Mouse (Mus musculus) adipocyte (in vitro differentiated cells): ENCODE measurements around the gene Alg14.

Experiments used
- DNase-seq: peaks from one replicate; pipeline ENCODE4 v3.0.0-alpha.2; 2016; ENCODE audit warnings: low spot score

Alg14 gene

GRCm38 (mm10) chr3:121291560-121292258 lies at the start of gene Alg14:
Alg14 (plus strand) TSS chr3:121291773.
- peak; percentile 99 for DNase-seq

- no peak for DNase-seq
Observed at GRCm38 (mm10) chr3:121242111-121242936, 49.2 kb upstream of the Alg14 start.

DNA sequence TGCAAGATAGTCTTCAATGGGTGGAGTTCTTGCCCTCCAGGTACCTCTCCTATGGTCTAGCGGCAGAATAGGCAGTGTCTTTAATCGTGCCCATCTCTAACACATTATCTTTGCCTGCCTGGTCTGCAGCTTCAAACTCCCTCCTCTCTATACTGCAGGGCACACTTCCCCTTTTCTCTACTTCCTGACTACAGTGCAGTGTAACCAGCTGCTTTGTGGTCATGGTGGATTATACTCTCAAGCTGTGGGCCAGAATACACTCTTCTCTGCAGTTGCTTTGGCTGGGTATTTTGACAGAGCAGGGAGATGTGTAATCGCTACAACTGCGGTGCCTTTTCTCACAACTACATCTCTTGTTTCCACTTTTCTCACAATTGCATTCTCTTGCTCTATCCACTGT lies 48.6 kb upstream of the Alg14 start:
- DNase-seq, result no peak

GRCm38 (mm10) chr3:121250048-121250447 lies 41.5 kb upstream of the Alg14 start:
- DNase-seq, result no peak

DNA sequence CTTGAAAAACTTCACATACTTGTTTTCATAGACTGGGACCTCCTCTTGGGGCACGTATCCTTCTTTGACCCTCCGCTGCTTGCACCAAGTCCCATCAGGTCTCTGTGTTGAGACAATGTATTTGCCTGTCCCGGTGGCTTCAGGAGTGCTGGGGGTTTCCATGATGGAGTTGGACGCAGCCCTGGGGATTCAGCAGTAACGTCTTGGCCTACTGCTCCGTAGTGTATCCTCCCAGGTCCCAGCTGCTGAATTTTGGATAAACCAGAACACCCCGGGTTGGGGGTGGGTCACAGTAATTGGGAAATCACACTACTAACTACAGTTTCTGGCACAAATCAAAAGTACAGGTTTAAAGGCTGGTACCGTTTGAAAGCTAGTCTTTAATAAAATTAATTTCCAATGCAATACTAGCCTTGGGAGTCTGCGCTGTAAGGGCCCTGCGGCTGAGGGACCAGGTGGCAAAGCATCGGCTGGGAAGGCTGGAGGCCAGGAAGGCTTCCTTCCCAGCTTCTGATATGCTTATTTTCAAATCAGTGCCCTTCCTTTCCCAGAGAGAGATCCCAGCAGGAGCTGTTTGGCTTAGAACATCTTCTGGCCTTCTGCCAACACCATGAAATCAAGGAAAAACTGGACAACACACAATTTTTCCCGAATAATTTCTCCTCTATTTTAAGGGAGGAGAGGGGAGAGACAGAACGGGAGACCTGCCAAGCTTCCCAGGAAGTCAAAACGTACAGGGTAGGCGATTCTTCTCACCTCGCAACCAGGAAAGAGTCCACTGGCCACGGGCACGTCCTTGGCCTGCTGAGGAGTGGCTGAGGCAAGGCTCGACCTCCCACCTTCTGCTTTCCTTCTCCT lies 40.8 kb upstream of the Alg14 start:
- peak; percentile 20 for DNase-seq

- no peak for DNase-seq
Observed at GRCm38 (mm10) chr3:121255501-121255900, 36.1 kb upstream of the Alg14 start.

DNA sequence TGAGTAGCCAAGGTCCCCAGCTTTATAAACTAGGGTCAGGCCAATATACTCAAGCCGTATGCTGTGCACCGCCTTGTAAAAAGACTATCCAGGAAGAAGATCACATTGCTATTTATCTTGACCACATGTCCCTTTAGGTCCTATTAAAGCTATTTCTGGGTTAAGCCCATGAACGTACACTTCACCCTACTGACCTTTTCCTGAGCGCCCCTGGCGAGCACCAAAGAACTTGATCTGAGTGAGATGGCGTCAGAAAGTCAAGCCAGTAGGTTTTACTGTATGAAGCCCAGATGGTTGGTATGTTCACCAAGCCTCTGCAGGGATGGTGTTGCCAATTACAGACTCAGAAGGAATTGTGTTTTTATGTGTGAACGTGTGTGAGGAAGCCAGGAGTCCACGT lies 35.4 kb upstream of the Alg14 start:
- DNase-seq, result no peak

DNA sequence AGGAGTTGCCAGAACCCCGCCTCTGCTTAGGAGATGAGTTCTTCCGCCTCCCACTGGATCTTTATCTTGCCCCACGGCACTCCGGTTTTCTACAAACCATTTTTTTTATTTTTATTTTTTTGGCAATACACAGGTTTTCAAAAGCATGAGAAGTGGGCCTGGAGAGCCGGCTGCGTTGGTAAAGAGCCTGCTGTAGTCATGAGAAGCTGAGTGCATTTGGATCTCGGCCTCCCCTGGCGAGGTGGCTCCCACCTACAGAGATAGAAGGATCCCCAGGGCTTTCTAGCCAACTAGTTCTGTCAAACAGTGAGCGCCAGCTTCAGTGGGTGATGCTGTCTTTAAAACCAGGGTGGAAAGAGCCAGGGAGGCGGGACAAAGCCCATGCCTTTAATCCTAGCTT lies 34.2 kb upstream of the Alg14 start:
- DNase-seq, result no peak

- no peak for DNase-seq
Observed at GRCm38 (mm10) chr3:121258521-121259478, 32.8 kb upstream of the Alg14 start.

- DNase-seq, result no peak
Observed at GRCm38 (mm10) chr3:121260041-121260440, 31.5 kb upstream of the Alg14 start.

DNA sequence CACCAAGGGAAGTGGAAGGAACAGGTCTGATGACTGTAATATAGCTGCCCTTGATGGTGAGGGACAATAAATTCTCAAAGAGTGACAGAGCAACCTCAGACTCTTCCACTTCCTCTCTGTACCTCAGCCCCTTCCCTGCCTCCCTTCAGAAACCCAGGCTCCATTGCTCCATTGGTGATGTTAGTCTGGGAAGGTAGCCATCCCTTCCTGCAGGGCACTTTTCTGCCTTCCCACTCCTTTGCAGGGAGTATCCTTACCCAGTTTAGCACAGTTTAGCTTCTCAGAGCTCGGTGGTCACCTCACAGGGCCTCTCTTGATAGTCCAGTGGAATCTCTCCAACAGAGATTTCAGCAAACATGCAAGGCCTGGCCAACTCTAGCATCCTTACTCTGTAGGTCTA lies 30.7 kb upstream of the Alg14 start:
- no peak for DNase-seq

DNA sequence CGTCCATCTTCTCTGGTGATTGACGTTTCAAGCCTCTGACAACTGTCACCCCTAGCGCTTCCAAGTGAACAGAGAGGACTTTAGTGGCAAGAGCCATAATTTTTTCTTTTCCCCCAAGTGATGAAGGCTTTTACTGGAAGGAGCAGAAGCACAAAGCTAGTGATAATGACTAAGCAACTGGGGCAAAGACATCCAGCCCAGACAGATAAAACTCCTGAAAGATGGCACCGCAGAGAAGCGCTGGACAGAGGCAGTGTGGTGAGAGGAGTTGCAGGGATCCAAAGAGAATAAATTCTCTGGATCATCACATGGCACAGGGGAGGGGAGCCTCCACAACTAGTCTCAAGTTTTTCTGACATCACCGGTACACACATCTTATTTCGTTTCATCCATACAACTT lies 30.3 kb upstream of the Alg14 start:
- no peak for DNase-seq

GRCm38 (mm10) chr3:121261939-121262520 lies 29.5 kb upstream of the Alg14 start:
- no peak for DNase-seq

- DNase-seq, result no peak
Observed at GRCm38 (mm10) chr3:121262521-121263204, 28.9 kb upstream of the Alg14 start.

DNA sequence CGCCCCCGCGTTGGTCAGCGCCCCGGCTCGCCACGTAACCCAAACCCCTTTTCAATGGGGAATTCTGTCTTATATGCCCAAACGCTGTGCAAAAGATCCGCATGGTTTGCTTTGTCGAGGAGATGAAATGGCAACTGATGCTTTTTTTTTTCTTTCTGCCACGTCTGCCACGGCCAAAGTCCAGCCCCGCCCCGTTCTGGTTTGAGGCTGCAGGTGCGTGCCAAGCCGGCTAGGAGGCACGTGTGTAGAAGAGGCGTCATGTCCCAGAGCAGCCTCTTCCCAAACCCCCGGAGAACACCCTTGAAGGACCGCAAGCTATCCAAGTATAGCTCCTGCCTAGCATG lies 28.4 kb upstream of the Alg14 start:
- no peak for DNase-seq

DNA sequence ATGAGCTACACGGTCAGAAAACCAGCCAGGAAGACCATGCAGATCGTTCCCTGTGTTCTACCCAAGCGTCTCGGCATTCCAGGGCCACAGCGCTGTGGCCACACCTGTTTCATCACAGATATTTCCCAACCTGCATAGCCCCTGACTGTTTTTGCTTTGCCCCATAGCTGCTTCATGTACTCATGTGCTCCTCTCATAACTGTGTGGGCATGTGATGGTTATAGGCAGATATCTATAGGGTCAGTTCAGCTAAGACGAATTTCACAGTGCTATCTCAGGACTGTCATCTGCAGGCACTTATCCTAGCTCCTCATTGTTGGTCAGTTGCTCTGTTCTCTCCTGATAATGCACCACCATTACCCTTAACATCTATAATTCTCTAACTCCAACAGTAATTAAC lies 27.3 kb upstream of the Alg14 start:
- DNase-seq, result no peak

- no peak for DNase-seq
Observed at GRCm38 (mm10) chr3:121267283-121267682, 24.3 kb upstream of the Alg14 start.

DNA sequence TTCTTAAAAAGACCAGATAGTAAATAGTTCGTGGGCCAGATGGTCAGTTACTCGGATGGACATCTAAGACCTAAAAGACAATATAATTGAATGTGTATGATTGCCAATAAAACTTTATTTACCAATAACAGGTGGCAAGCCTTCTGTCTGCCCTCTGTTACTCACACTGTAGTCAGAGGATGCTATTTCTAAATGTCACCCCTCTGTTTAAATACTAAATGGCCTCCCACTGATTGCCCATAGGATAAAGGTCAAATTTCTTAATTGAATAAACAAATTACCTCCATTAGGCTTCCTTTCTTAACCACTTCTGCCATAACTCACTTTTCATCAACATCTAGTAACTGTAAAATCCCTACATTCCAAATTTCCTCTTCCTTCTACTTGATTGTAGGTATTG lies 19.0 kb upstream of the Alg14 start:
- no peak for DNase-seq

GRCm38 (mm10) chr3:121274010-121274409 lies 17.6 kb upstream of the Alg14 start:
- DNase-seq, result no peak

- DNase-seq, result no peak
Observed at GRCm38 (mm10) chr3:121277009-121277408, 14.6 kb upstream of the Alg14 start.

GRCm38 (mm10) chr3:121277557-121277956 lies 14.0 kb upstream of the Alg14 start:
- DNase-seq, result no peak
